Mouse (Mus musculus) limb, embryonic 11.5 days (tissue): ENCODE measurements around the gene Hmx3. TPM values are rescaled to one million over a fixed set of nuclear protein-coding genes. Genes with fewer than 3 reads are reported as not detected.
A peak's percentile ranks its signal among the peaks of the same experiment; 100 is the strongest.

Experiments used
- ATAC-seq: fragments of 200-750 bp; cut with Nextera tagmentation; 2 replicates; pipeline ENCODE4 v1.8.0; 2017; ENCODE audit warnings: low read depth; ENCODE audit not compliant: insufficient number of reproducible peaks, low FRiP score, low TSS enrichment
- DNase-seq: peaks from one replicate; pipeline ENCODE4 v3.0.0-alpha.2; 2015; ENCODE audit warnings: low spot score
- H3K27ac ChIP-seq: fragments of 300-500 bp; sonication (generic); replicated peaks from 2 replicates; pipeline ENCODE4 v1.5.1; 2014; ENCODE audit warnings: low read depth, mild to moderate bottlenecking, low read length
- H3K27me3 ChIP-seq: fragments of 300-500 bp; sonication (generic); 2 replicates; pipeline ENCODE4 v1.6.1; 2014; ENCODE audit warnings: mild to moderate bottlenecking, low read length, mixed read lengths; ENCODE audit not compliant: control insufficient read depth, insufficient read depth
- H3K36me3 ChIP-seq: fragments of 300-500 bp; sonication (generic); 2 replicates; pipeline ENCODE4 v1.6.1; 2014; ENCODE audit warnings: mild to moderate bottlenecking, low read length, moderate library complexity, mixed read lengths; ENCODE audit not compliant: control insufficient read depth, insufficient read depth
- H3K4me1 ChIP-seq: fragments of 300-500 bp; sonication (generic); 2 replicates; pipeline ENCODE4 v1.6.1; 2014; ENCODE audit warnings: low read length, mixed read lengths; ENCODE audit not compliant: control insufficient read depth, insufficient read depth
- H3K4me2 ChIP-seq: fragments of 300-500 bp; sonication (generic); 2 replicates; pipeline ENCODE4 v1.6.1; 2014; ENCODE audit warnings: low read depth, mild to moderate bottlenecking, moderate library complexity; ENCODE audit not compliant: severe bottlenecking
- H3K4me3 ChIP-seq: fragments of 300-500 bp; sonication (generic); 2 replicates; pipeline ENCODE4 v1.5.1; 2014; ENCODE audit warnings: low read depth, low read length
- H3K9ac ChIP-seq: fragments of 300-500 bp; sonication (generic); 2 replicates; pipeline ENCODE4 v1.6.1; 2014; ENCODE audit warnings: mild to moderate bottlenecking, low read length
- H3K9me3 ChIP-seq: fragments of 300-500 bp; sonication (generic); 2 replicates; pipeline ENCODE4 v1.6.1; 2016; ENCODE audit warnings: low read length; ENCODE audit not compliant: control insufficient read depth
- WGBS: fragments of 180-500 bp; shearing (Covaris S2); extraction: QIAGEN DNeasy Blood & Tissue Kit; methylation state at CpG from one replicate; pipeline ENCODE4 v1.1.7; 2014; 5-methylcytosine and 5-hydroxymethylcytosine counted together
- polyA plus RNA-seq: library from polyadenylated mRNA; unstranded; fragments of >200 nt; fragmentation: Nextera tagmentation; extraction: Ambion mirVana; gene quantifications from 2 replicates; pipeline ENCODE4 v1.2.1, GENCODE M21; 2014

Hmx3 gene
- not detected in 2 replicates for polyA plus RNA-seq

- H3K9me3 ChIP-seq: no peaks in the 10 kb centered on the region
- WGBS: under 1% methylated on average over 58 of the region's 65 CpGs
- H3K4me1 ChIP-seq: peaks cover 22% of the 10 kb centered on the region
- no peak within 1 kb of the TSS; the same call in 1 of the 2 replicates for H3K9ac ChIP-seq
- H3K4me2 ChIP-seq: peak within 1 kb of the TSS; percentile 62
- ATAC-seq (no peak), DNase-seq (peak; percentile 74)
- H3K4me3 ChIP-seq: peak within 1 kb of the TSS; percentile 26
- no peak within 1 kb of the TSS for H3K27ac ChIP-seq
- no peaks in the 10 kb centered on the region for H3K36me3 ChIP-seq
- peaks cover 74% of the 10 kb centered on the region for H3K27me3 ChIP-seq
Measured at GRCm38 (mm10) chr7:131542115-131542871, at the start of gene Hmx3. TSS of gene Hmx3 (plus strand) at chr7:131542867.

GRCm38 (mm10) chr7:131503739-131504138, 38.9 kb upstream of the Hmx3 start:
- ATAC-seq: no peak
- Histone ChIP-seq H3K36me3 (no peaks in the 10 kb centered on the region), H3K27ac (no peak overlapping the region), H3K27me3 (no peaks in the 10 kb centered on the region), H3K9ac (no peak overlapping the region), H3K9me3 (no peaks in the 10 kb centered on the region), H3K4me2 (no peak overlapping the region), H3K4me3 (no peak overlapping the region), H3K4me1 (no peaks in the 10 kb centered on the region)
- 68% methylated on average over 2 of the region's 2 CpGs for WGBS
- no peak for DNase-seq

- 0% methylated on average over 7 of the region's 7 CpGs for WGBS
- ATAC-seq (no peak), DNase-seq (peak; percentile 95)
- Histone ChIP-seq H3K27ac (no peak overlapping the region), H3K9me3 (no peaks in the 10 kb centered on the region), H3K4me1 (peaks cover 22% of the 10 kb centered on the region), H3K36me3 (no peaks in the 10 kb centered on the region), H3K27me3 (peaks cover 54% of the 10 kb centered on the region), H3K4me3 (no peak overlapping the region), H3K9ac (no peak overlapping the region), H3K4me2 (no peak overlapping the region)
Measured at GRCm38 (mm10) chr7:131539979-131540378, 2.7 kb upstream of the Hmx3 start.

- whole genome bisulfite sequencing: 1% methylated on average over 41 of the region's 41 CpGs
- Histone ChIP-seq H3K27me3 (peaks cover 67% of the 10 kb centered on the region), H3K4me2 (peak overlapping the region; percentile 62), H3K27ac (no peak overlapping the region), H3K9ac (no peak overlapping the region), H3K36me3 (no peaks in the 10 kb centered on the region), H3K4me3 (peak overlapping the region; percentile 26), H3K4me1 (peaks cover 22% of the 10 kb centered on the region), H3K9me3 (no peaks in the 10 kb centered on the region)
- peak; percentile 63 for DNase-seq
- ATAC-seq: no peak
Measured at GRCm38 (mm10) chr7:131541184-131542114, 1.2 kb upstream of the Hmx3 start.

GRCm38 (mm10) chr7:131542872-131543622, 380 bp downstream of the Hmx3 start:
- DNase-seq (peak; percentile 64), ATAC-seq (no peak)
- Histone ChIP-seq H3K9ac (no peak overlapping the region; the same call in 1 of the 2 replicates), H3K27me3 (peaks cover 81% of the 10 kb centered on the region), H3K4me2 (peak overlapping the region; percentile 62), H3K4me3 (peak overlapping the region; percentile 26), H3K27ac (no peak overlapping the region), H3K36me3 (no peaks in the 10 kb centered on the region), H3K4me1 (peaks cover 22% of the 10 kb centered on the region), H3K9me3 (no peaks in the 10 kb centered on the region)
- under 1% methylated on average over 50 of the region's 71 CpGs for WGBS

GRCm38 (mm10) chr7:131543623-131544481, 1.2 kb downstream of the Hmx3 start:
- no peak overlapping the region for H3K9ac ChIP-seq
- peaks cover 89% of the 10 kb centered on the region for H3K27me3 ChIP-seq
- H3K36me3 ChIP-seq: no peaks in the 10 kb centered on the region
- peak; percentile 77 for DNase-seq
- H3K27ac ChIP-seq: no peak overlapping the region
- under 1% methylated on average over 73 of the region's 75 CpGs for WGBS
- peaks cover 22% of the 10 kb centered on the region for H3K4me1 ChIP-seq
- peak overlapping the region; percentile 18 for H3K4me3 ChIP-seq
- ATAC-seq: no peak
- peak overlapping the region; percentile 62 for H3K4me2 ChIP-seq
- no peaks in the 10 kb centered on the region for H3K9me3 ChIP-seq

GRCm38 (mm10) chr7:131544871-131545270, 2.2 kb downstream of the Hmx3 start:
- H3K27me3 ChIP-seq: peaks cover 94% of the 10 kb centered on the region
- DNase-seq (no peak), ATAC-seq (no peak)
- H3K4me1 ChIP-seq: peaks cover 22% of the 10 kb centered on the region
- no peak overlapping the region for H3K9ac ChIP-seq
- no peak overlapping the region for H3K27ac ChIP-seq
- no peaks in the 10 kb centered on the region for H3K9me3 ChIP-seq
- H3K4me2 ChIP-seq: no peak overlapping the region
- 3% methylated on average over 5 of the region's 5 CpGs for WGBS
- H3K36me3 ChIP-seq: no peaks in the 10 kb centered on the region
- no peak overlapping the region for H3K4me3 ChIP-seq
